ENCODE assay signal across 9 mouse cellular contexts in genomic region chr13:12386286-12386685, GRCm38 (mm10). TPM values are rescaled to one million over a fixed set of nuclear protein-coding genes. Genes with fewer than 3 reads are reported as not detected.
DNase-seq lines count a peak whose midpoint lies in the region; ATAC-seq and TF ChIP-seq lines count a peak whose summit lies in the region.
"Had no signal": no experiment of that assay in that cellular context is flagged by ENCODE, and none has a peak within 500 bp of the region (broad histone marks: within the 10 kb centered on the region; RNA-seq: fewer than 3 reads in every experiment).

No protein-coding gene starts in this region.

- no peaks in the 10 kb centered on the region for H3K4me1 ChIP-seq in embryonic facial prominence, embryonic 11.5 days (ENCODE audit: control insufficient read depth, insufficient read depth, low read length)
- H3K4me1 ChIP-seq in embryonic facial prominence, embryonic 10.5 days: no peaks in the 10 kb centered on the region
- no peaks in the 10 kb centered on the region for H3K4me1 ChIP-seq in ES-E14 (ENCODE audit: control insufficient read depth in 2 of 2, insufficient read depth in 2 of 2, low read length in 2 of 2, poor library complexity in 1 of 2)
- H3K4me1 ChIP-seq: neural tube, embryonic 12.5 days had no signal

- H3K27me3 ChIP-seq in embryonic facial prominence, embryonic 11.5 days (ENCODE audit: control insufficient read depth, insufficient read depth, low read length): no peaks in the 10 kb centered on the region
- H3K27me3 ChIP-seq in embryonic facial prominence, embryonic 10.5 days (replicated peaks; ENCODE audit: low read depth, poor library complexity, severe bottlenecking): no peaks in the 10 kb centered on the region
- H3K27me3 ChIP-seq: neural tube, embryonic 12.5 days had no signal

- DNase-seq in embryonic facial prominence, embryonic 11.5 days (ENCODE audit: low spot score): peak; percentile 63
- no peak for DNase-seq in embryonic facial prominence, embryonic 10.5 days (ENCODE audit: low spot score)
- peak; percentile 32 to 48 for DNase-seq in left cerebral cortex, postnatal 25 days (ENCODE audit: low spot score in 2 of 2)
- DNase-seq in left cerebral cortex, adult 8-10 months (ENCODE audit: low spot score in 2 of 2): no peak
- no peak for DNase-seq in ES-E14 (ENCODE audit: low read depth, low spot score)
- peak; percentile 32 to 55 for DNase-seq in heart, postnatal 10 days
- DNase-seq in frontal cortex, postnatal 14 days (ENCODE audit: low spot score in 2 of 2): no peak
- no peak for DNase-seq in layer of hippocampus, postnatal 36 days

- no peak overlapping the region for H3K4me2 ChIP-seq in embryonic facial prominence, embryonic 11.5 days (ENCODE audit: low read depth, low read length)
- H3K4me2 ChIP-seq: neural tube, embryonic 12.5 days had no signal

- no peak overlapping the region for H3K4me3 ChIP-seq in embryonic facial prominence, embryonic 11.5 days (ENCODE audit: low read depth, low read length)
- H3K4me3 ChIP-seq in embryonic facial prominence, embryonic 10.5 days: no peak overlapping the region
- no peak overlapping the region for H3K4me3 ChIP-seq in ES-E14 (ENCODE audit: insufficient read depth in 1 of 2, low read depth in 1 of 2, low read length in 2 of 2, poor library complexity in 1 of 2, severe bottlenecking in 1 of 2)
- H3K4me3 ChIP-seq: neural tube, embryonic 12.5 days had no signal

- in situ Hi-C loops in ES-E14 (cut with MboI; ENCODE audit: low sequenced_read_pairs in 2 of 2, unreplicated experiment in 2 of 2): no loop called here

- no peak overlapping the region for H3K9ac ChIP-seq in embryonic facial prominence, embryonic 11.5 days (replicated peaks; ENCODE audit: low read length)
- no peak overlapping the region for H3K9ac ChIP-seq in ES-E14 (ENCODE audit: insufficient read depth, low read depth, low read length, poor library complexity, severe bottlenecking)
- H3K9ac ChIP-seq: neural tube, embryonic 12.5 days had no signal

- H3K27ac ChIP-seq in embryonic facial prominence, embryonic 11.5 days (replicated peaks; ENCODE audit: low read depth, low read length): no peak overlapping the region
- H3K27ac ChIP-seq in embryonic facial prominence, embryonic 10.5 days (replicated peaks): no peak overlapping the region
- H3K27ac ChIP-seq in ES-E14 (ENCODE audit: insufficient read depth, low read depth, low read length, poor library complexity, severe bottlenecking): no peak overlapping the region
- H3K27ac ChIP-seq: neural tube, embryonic 12.5 days had no signal

- intact Hi-C loops in left cerebral cortex, postnatal 25 days (cut with DNase I): loop anchor here (1.0 kb wide), 2 partner anchors 90 to 176 kb away; no protein-coding TSS in a partner anchor
- intact Hi-C loops in heart, postnatal 10 days (cut with DNase I): loop anchor here (1.0 to 10.0 kb wide), 2 partner anchors 176 to 621 kb away; no protein-coding TSS in a partner anchor

- H3K36me3 ChIP-seq in embryonic facial prominence, embryonic 11.5 days (replicated peaks; ENCODE audit: control insufficient read depth, insufficient read depth, low read depth, low read length): no peaks in the 10 kb centered on the region
- no peaks in the 10 kb centered on the region for H3K36me3 ChIP-seq in embryonic facial prominence, embryonic 10.5 days (replicated peaks)
- no peaks in the 10 kb centered on the region for H3K36me3 ChIP-seq in ES-E14 (ENCODE audit: control insufficient read depth, insufficient read depth, low read length, poor library complexity, severe bottlenecking)
- H3K36me3 ChIP-seq: neural tube, embryonic 12.5 days had no signal

- H3K9me3 ChIP-seq in embryonic facial prominence, embryonic 11.5 days (replicated peaks; ENCODE audit: control insufficient read depth, low read length): no peaks in the 10 kb centered on the region
- H3K9me3 ChIP-seq in embryonic facial prominence, embryonic 10.5 days: no peaks in the 10 kb centered on the region
- no peaks in the 10 kb centered on the region for H3K9me3 ChIP-seq in ES-E14 (ENCODE audit: control insufficient read depth, insufficient read depth, low read depth, low read length)
- H3K9me3 ChIP-seq: neural tube, embryonic 12.5 days had no signal

- no peak for ATAC-seq in embryonic facial prominence, embryonic 11.5 days (replicated peaks; ENCODE audit: insufficient number of reproducible peaks, low FRiP score, low TSS enrichment, low read depth)

TF ChIP-seq in ES-E14, 5 proteins besides CTCF, POLR2A, EP300 and RAD21:
- TF ChIP-seq ZC3H11A (IDR thresholded peaks at IDR 0.05; ENCODE audit: borderline replicate concordance, low read depth, low read length): peak; percentile 86
- no peak for TF ChIP-seq CHD2 (IDR thresholded peaks at IDR 0.05; ENCODE audit: low read depth, low read length)

RNA-seq across cellular contexts. Expression of gene Heatr1, which starts 8.5 kb away (rescaled TPM):
- polyA plus RNA-seq in embryonic facial prominence, embryonic 11.5 days (2014; fragmentation: Nextera tagmentation; extraction: Ambion mirVana): 38.6 and 38.9 TPM in 2 replicates
- 40.7 and 44.4 TPM in 2 replicates for polyA plus RNA-seq in embryonic facial prominence, embryonic 10.5 days (2016; fragmentation: Nextera tagmentation; extraction: Ambion mirVana)
- 10 to 100 TPM; 24.9 to 28.9 TPM for total RNA-seq in left cerebral cortex, postnatal 25 days (2021)
- 10 to 100 TPM; 24.9 to 32.0 (median 25.4) TPM for total RNA-seq in left cerebral cortex, adult 8-10 months (2022)
- 190 and 244 TPM in 2 replicates for total RNA-seq in ES-E14 (2012; rRNA removed)
- total RNA-seq in heart, postnatal 10 days (2021): 10 to 100 TPM; 15.9 to 16.0 TPM
- total RNA-seq in layer of hippocampus, postnatal 36 days (2021): 10 to 100 TPM; 27.3 to 31.7 TPM

RNA-seq across cellular contexts. Expression of gene Actn2, which starts 45.7 kb away (rescaled TPM):
- polyA plus RNA-seq in embryonic facial prominence, embryonic 11.5 days (2014; fragmentation: Nextera tagmentation; extraction: Ambion mirVana): 4.2 and 10.5 TPM in 2 replicates
- polyA plus RNA-seq in embryonic facial prominence, embryonic 10.5 days (2016; fragmentation: Nextera tagmentation; extraction: Ambion mirVana): 1.5 and 3.0 TPM in 2 replicates
- total RNA-seq in left cerebral cortex, postnatal 25 days (2021): 10 to 100 TPM in 1 of 2 experiments, 1 to 10 TPM in 1; 9.9 to 22.1 TPM
- total RNA-seq in left cerebral cortex, adult 8-10 months (2022): 10 to 100 TPM; 23.9 to 30.1 (median 25.2) TPM
- 6.8 and 6.9 TPM in 2 replicates for total RNA-seq in ES-E14 (2012; rRNA removed)
- total RNA-seq in heart, postnatal 10 days (2021): 1,000 to 10,000 TPM; 2,174 to 2,192 TPM
- total RNA-seq in layer of hippocampus, postnatal 36 days (2021): 10 to 100 TPM; 19.0 to 19.9 TPM

Comparison
In these comparisons a context has a peak if more than half of its experiments do, and no peak if none do; other contexts are left out.
1. DNase-seq: peak in embryonic facial prominence, embryonic 11.5 days (single experiment), left cerebral cortex, postnatal 25 days (2 of 2) and heart, postnatal 10 days (2 of 2); none in embryonic facial prominence, embryonic 10.5 days (single experiment), left cerebral cortex, adult 8-10 months (0 of 2), ES-E14 (single experiment), frontal cortex, postnatal 14 days (0 of 2) and layer of hippocampus, postnatal 36 days (0 of 2).
2. RNA of gene Actn2, which starts 45.7 kb away (total RNA-seq): 2,174 to 2,192 TPM in heart, postnatal 10 days; 23.9 to 30.1 TPM in left cerebral cortex, adult 8-10 months, 9.9 to 22.1 TPM in left cerebral cortex, postnatal 25 days, 19.0 to 19.9 TPM in layer of hippocampus, postnatal 36 days and 6.8 to 6.9 TPM in ES-E14; every median in the first group is over 10 times any median in the second.